Mouse (Mus musculus) limb, embryonic 11.5 days (tissue): Measurements from ENCODE around the gene Zfhx3. TPM values are rescaled to one million over a fixed set of nuclear protein-coding genes. Genes with fewer than 3 reads are reported as not detected.

Experiments
- ATAC-seq: fragments of 200-750 bp; cut with Nextera tagmentation; 2 replicates; pipeline ENCODE4 v1.8.0; 2017; ENCODE audit warnings: low read depth; ENCODE audit not compliant: insufficient number of reproducible peaks, low FRiP score, low TSS enrichment
- DNase-seq: peaks from one replicate; pipeline ENCODE4 v3.0.0-alpha.2; 2015; ENCODE audit warnings: low spot score
- H3K27ac ChIP-seq: fragments of 300-500 bp; sonication (generic); replicated peaks from 2 replicates; pipeline ENCODE4 v1.5.1; 2014; ENCODE audit warnings: low read depth, mild to moderate bottlenecking, low read length
- H3K27me3 ChIP-seq: fragments of 300-500 bp; sonication (generic); 2 replicates; pipeline ENCODE4 v1.6.1; 2014; ENCODE audit warnings: mild to moderate bottlenecking, low read length, mixed read lengths; ENCODE audit not compliant: control insufficient read depth, insufficient read depth
- H3K36me3 ChIP-seq: fragments of 300-500 bp; sonication (generic); 2 replicates; pipeline ENCODE4 v1.6.1; 2014; ENCODE audit warnings: mild to moderate bottlenecking, low read length, moderate library complexity, mixed read lengths; ENCODE audit not compliant: control insufficient read depth, insufficient read depth
- H3K4me1 ChIP-seq: fragments of 300-500 bp; sonication (generic); 2 replicates; pipeline ENCODE4 v1.6.1; 2014; ENCODE audit warnings: low read length, mixed read lengths; ENCODE audit not compliant: control insufficient read depth, insufficient read depth
- H3K4me2 ChIP-seq: fragments of 300-500 bp; sonication (generic); 2 replicates; pipeline ENCODE4 v1.6.1; 2014; ENCODE audit warnings: low read depth, mild to moderate bottlenecking, moderate library complexity; ENCODE audit not compliant: severe bottlenecking
- H3K4me3 ChIP-seq: fragments of 300-500 bp; sonication (generic); 2 replicates; pipeline ENCODE4 v1.5.1; 2014; ENCODE audit warnings: low read depth, low read length
- H3K9ac ChIP-seq: fragments of 300-500 bp; sonication (generic); 2 replicates; pipeline ENCODE4 v1.6.1; 2014; ENCODE audit warnings: mild to moderate bottlenecking, low read length
- H3K9me3 ChIP-seq: fragments of 300-500 bp; sonication (generic); 2 replicates; pipeline ENCODE4 v1.6.1; 2016; ENCODE audit warnings: low read length; ENCODE audit not compliant: control insufficient read depth
- WGBS: fragments of 180-500 bp; shearing (Covaris S2); extraction: QIAGEN DNeasy Blood & Tissue Kit; methylation state at CpG from one replicate; pipeline ENCODE4 v1.1.7; 2014; 5-methylcytosine and 5-hydroxymethylcytosine counted together
- polyA plus RNA-seq: library from polyadenylated mRNA; unstranded; fragments of >200 nt; fragmentation: Nextera tagmentation; extraction: Ambion mirVana; gene quantifications from 2 replicates; pipeline ENCODE4 v1.2.1, GENCODE M21; 2014

Gene Zfhx3
- polyA plus RNA-seq, 1 experiment from 2014 or later = 36.4 TPM

DNA sequence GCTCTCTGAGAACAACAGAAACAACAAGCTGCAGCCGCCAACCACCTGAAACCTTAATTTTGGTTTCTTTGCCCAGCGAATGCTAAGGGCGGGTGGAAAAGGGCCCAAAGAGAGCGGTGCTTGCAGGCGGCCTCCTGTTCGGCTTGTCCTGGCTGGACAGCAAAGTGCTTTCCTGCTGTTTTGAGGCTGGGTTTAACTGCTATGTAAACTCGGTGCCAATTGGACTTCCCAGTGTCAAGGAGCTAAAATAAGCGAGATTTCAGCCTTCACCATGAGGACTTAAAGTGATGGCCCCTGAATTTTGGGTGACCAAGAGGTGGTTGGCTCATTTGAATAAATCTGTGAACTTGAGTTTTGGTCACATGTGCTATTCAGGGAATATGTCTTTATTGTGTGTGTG is 775.1 kb downstream of the Zfhx3 start:
- Histone ChIP-seq H3K36me3 (no peaks in the 10 kb centered on the region), H3K4me3 (peak overlapping the region; percentile 55; the same call in 1 of the 2 replicates), H3K4me1 (peaks cover 58% of the 10 kb centered on the region), H3K9me3 (no peaks in the 10 kb centered on the region), H3K27me3 (no peaks in the 10 kb centered on the region), H3K9ac (no peak overlapping the region), H3K4me2 (peak overlapping the region; percentile 64), H3K27ac (no peak overlapping the region)
- no peak for ATAC-seq
- DNase-seq = no peak
- WGBS = 21% methylated on average over 8 of the region's 8 CpGs

DNA sequence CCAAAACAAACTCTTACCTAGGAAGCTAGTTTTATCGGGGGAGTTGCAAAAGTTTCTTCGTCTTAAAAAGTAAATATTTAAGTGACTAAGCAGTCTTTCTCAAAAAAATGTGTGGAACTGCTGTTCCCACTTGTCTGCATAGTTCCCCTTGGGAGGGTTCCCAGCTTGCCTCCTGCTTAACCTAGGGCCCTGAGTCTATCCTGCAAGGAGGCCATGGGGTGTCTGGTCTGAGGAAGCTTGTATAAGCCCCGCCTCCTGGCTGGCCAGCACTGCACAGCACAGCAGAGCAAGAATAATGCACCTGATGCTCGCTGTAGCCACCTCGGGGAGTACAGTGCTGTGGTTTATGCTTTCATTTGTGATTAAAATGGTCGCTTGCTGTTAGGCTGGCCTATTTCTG is 775.6 kb downstream of the Zfhx3 start:
- DNase-seq (no peak), ATAC-seq (no peak)
- WGBS = 38% methylated on average over 6 of the region's 6 CpGs
- H3K27ac ChIP-seq = no peak overlapping the region
- H3K4me3 ChIP-seq = no peak overlapping the region; the same call in 1 of the 2 replicates
- H3K4me2 ChIP-seq = peak overlapping the region; percentile 64; the same call in 1 of the 2 replicates
- H3K9ac ChIP-seq = peak overlapping the region; percentile 24; the same call in 1 of the 2 replicates
- H3K36me3 ChIP-seq = no peaks in the 10 kb centered on the region
- no peaks in the 10 kb centered on the region for H3K27me3 ChIP-seq
- H3K9me3 ChIP-seq = no peaks in the 10 kb centered on the region
- peaks cover 58% of the 10 kb centered on the region for H3K4me1 ChIP-seq

DNA sequence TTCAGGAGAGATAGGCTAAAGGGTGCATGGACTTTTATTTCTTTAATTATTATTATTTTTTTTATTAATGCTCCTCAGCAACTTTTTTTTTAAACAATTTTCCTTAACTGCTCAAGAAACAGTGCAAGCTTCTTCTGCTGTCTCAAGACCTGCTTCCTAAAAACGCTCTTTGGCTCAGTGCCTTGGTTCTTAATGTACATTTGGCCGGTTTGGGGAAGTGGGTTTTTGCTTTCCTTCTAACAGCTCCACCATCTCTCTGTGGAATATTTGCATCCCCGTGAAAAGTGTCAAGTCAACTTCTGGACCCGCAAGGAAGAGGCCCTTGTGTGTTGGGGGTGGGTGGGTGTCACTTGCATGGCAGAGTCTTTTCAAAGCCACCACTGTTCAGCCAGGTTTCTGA is 778.4 kb downstream of the Zfhx3 start:
- Histone ChIP-seq H3K4me3 (no peak overlapping the region), H3K27me3 (no peaks in the 10 kb centered on the region), H3K9ac (no peak overlapping the region), H3K4me2 (no peak overlapping the region), H3K9me3 (no peaks in the 10 kb centered on the region), H3K27ac (no peak overlapping the region), H3K4me1 (peaks cover 70% of the 10 kb centered on the region), H3K36me3 (no peaks in the 10 kb centered on the region)
- ATAC-seq (no peak), DNase-seq (no peak)
- WGBS = 77% methylated on average over 4 of the region's 4 CpGs

DNA sequence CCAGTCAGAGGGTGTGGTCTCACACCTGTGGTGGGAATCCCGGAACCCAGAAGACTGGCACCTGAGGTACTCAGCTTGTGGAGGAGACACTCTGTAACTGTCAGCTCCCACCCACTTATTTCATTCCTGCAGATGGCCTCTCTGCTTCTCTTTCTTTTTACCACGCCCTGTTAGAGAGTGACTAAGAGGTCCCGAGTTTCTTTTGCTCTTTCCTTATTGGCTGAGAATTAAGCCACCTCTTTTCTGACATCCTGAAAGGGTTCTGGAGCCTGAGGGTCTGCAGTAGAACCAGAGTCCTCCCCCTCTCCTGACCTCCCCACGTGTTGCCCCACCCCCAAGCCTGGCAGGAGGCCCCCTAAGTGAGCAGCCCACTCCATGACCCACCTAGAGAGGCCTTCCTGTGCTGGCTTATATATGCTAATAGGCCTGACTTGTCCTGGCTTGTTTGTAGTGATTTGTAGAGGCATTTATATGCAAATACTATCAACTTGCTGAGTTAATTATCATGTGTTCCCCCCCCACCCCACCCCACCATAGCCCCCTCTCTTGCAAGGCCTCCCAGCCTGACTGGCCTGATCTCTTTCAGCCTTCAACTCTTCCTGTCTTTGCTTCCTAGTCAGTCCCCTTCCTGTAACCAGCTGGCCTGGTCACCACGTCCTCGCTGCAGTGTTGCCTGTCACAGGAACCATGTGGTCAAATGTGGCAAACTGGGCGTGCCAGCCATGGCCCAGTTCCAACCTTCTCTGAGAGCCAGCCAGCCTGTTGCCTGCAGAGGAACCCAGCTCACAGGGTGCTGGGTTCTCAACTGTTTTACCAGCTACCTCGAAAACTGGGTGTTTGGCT is 780.4 kb downstream of the Zfhx3 start:
- Histone ChIP-seq H3K4me2 (no peak overlapping the region), H3K27ac (no peak overlapping the region), H3K4me1 (peaks cover 72% of the 10 kb centered on the region), H3K9ac (no peak overlapping the region), H3K9me3 (no peaks in the 10 kb centered on the region), H3K4me3 (no peak overlapping the region), H3K27me3 (no peaks in the 10 kb centered on the region), H3K36me3 (no peaks in the 10 kb centered on the region)
- ATAC-seq (no peak), DNase-seq (no peak)
- 13% methylated on average over 8 of the region's 8 CpGs for WGBS

DNA sequence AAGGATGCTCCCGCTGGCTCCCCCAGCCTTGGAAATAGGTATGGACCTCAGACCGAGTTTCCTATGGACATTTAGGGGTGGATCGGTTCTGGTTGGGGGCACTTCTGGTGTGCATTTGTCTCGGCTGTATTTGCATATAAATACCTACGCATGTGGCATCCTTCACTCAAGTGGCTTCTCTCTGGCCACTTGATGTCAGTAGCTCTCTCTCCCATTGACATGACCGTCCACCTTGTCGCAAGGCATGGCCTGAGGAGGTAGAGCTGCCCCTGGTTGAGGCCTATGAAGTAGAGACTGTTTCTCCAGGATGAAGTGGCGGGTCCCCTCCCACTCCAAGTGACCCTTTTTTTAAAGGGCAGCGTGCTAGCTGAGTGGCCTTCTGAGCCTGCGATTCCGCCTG is 781.2 kb downstream of the Zfhx3 start:
- ATAC-seq = no peak
- Histone ChIP-seq H3K27ac (no peak overlapping the region), H3K4me3 (no peak overlapping the region), H3K9ac (no peak overlapping the region), H3K36me3 (no peaks in the 10 kb centered on the region), H3K9me3 (no peaks in the 10 kb centered on the region), H3K4me2 (no peak overlapping the region), H3K4me1 (peaks cover 71% of the 10 kb centered on the region), H3K27me3 (no peaks in the 10 kb centered on the region)
- 61% methylated on average over 11 of the region's 11 CpGs for WGBS
- DNase-seq = no peak

DNA sequence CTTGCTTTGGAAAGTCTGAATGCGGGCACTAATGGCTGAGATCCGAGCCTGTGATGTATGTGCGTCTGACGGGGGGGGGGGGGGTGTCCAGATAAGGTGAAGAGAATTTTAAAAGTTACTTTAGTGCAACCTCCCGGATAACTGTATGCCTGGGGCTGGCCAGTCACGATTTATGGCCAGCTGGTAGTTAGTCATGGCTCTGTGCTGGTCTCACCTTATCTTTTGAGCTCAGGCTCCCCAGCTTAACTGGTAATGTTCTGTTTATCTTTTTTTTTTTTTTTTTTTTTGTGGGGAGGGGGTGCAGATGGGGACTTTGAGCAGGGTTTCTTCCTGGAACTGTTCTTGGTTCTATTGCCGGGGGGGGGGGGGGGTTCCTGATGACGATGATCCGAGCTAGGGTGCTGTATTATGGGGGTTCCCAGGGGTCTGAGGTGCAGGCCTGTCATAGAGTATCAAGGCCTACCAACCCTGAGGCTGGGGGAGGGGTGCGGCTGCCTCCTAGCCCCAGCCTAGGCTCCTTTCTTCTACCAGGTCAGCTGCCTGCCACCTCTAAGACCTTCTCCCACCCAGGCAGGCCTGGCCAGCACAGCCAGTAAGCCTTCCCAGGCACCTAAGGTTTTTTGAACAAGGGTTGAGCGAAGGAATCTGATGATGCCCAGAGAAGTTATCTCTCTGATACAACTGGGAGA is 782.5 kb downstream of the Zfhx3 start:
- H3K9ac ChIP-seq = no peak overlapping the region
- H3K9me3 ChIP-seq = no peaks in the 10 kb centered on the region
- no peak overlapping the region for H3K4me2 ChIP-seq
- no peaks in the 10 kb centered on the region for H3K36me3 ChIP-seq
- 15% methylated on average over 11 of the region's 11 CpGs for WGBS
- ATAC-seq = no peak
- no peak overlapping the region for H3K4me3 ChIP-seq
- DNase-seq = no peak
- no peak overlapping the region for H3K27ac ChIP-seq
- H3K27me3 ChIP-seq = no peaks in the 10 kb centered on the region
- H3K4me1 ChIP-seq = peaks cover 77% of the 10 kb centered on the region

DNA sequence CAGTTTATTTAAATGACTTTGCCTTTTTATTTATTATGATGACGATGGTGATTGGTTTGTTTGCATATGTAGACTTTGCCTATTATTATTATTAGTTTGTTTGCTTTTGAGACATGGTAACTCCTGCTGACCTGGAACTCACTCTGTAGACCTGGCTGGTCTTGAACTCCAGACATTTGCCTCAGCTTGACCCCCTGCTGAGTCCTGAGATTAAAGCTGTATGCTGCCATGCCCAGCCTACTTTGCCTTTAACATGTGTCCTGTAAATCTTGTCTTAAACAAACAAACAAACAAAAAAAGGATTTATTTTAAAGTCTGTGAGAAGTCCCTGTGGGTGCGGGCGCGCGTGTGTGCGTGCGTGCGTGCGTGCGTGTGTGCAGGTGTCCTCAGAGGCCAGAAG is 783.2 kb downstream of the Zfhx3 start:
- Histone ChIP-seq H3K27ac (no peak overlapping the region), H3K4me2 (no peak overlapping the region), H3K4me1 (peaks cover 79% of the 10 kb centered on the region), H3K9me3 (no peaks in the 10 kb centered on the region), H3K4me3 (no peak overlapping the region), H3K9ac (no peak overlapping the region), H3K27me3 (no peaks in the 10 kb centered on the region), H3K36me3 (no peaks in the 10 kb centered on the region)
- ATAC-seq (no peak), DNase-seq (no peak)
- WGBS = 43% methylated on average over 10 of the region's 10 CpGs

DNA sequence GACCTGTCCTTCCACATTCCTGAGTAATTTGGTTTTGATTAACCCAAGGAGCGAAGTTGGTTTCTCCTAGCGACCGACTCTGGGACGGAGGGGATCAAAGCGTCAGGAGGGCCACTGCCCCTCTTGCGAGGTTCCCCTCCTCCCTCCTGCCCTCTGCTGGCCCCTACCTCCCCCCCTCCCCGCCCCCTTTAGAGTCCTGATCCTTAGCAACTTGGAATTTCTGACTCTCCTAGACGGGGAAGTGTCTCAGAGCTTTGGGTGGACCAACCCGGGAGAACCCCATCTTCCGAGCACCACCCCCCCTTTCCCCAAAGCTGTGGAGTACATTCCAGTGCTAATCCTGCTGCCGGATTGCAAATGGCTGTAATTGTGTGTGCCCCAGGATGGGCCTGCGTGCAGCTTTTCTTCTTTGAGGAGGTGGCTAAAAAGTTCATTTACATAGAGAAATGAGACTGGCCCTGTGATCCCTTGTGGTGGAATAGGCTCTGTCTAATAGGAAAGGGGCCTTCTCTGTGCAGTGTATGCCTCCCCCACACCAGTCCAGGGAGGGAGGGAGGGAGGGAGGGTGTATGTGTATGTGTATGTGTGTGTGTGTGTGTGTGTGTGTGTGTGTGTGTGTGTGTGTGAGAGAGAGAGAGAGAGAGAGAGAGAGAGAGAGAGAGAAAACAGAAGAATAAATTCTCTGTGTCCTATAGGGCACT is 784.2 kb downstream of the Zfhx3 start:
- peak; percentile 63 for DNase-seq
- no peak overlapping the region; the same call in 1 of the 2 replicates for H3K27ac ChIP-seq
- no peaks in the 10 kb centered on the region for H3K9me3 ChIP-seq
- peak overlapping the region; percentile 12; the same call in 1 of the 2 replicates for H3K4me2 ChIP-seq
- under 1% methylated on average over 12 of the region's 12 CpGs for WGBS
- no peak overlapping the region for H3K9ac ChIP-seq
- no peaks in the 10 kb centered on the region for H3K36me3 ChIP-seq
- no peak overlapping the region for H3K4me3 ChIP-seq
- H3K27me3 ChIP-seq = no peaks in the 10 kb centered on the region
- peaks cover 86% of the 10 kb centered on the region for H3K4me1 ChIP-seq
- ATAC-seq = no peak
